Mouse (Mus musculus): Measurements from ENCODE around the gene Gpbar1. TPM values are rescaled to one million over a fixed set of nuclear protein-coding genes. Genes with fewer than 3 reads are reported as not detected.
A peak's percentile ranks its signal among the peaks of the same experiment; 100 is the strongest.

The Gpbar1 gene
- polyA plus RNA-seq (2015; fragmentation: Nextera tagmentation; extraction: Ambion mirVana) = 0.42 TPM in 1 of 2 replicates, not detected in the other

DNA sequence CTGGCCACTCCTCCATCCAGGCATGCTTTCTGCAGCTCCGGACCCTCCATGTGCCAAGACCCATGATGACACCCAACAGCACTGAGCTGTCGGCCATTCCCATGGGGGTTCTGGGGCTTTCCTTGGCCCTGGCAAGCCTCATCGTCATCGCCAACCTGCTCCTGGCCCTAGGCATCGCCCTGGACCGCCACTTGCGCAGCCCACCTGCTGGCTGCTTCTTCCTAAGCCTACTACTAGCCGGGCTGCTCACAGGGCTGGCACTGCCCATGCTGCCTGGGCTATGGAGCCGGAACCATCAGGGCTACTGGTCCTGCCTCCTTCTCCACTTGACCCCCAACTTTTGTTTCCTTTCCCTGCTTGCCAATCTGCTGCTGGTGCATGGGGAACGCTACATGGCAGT, at the start of gene Gpbar1:
Gpbar1 (plus strand) TSS at position 13 of the 400 bp plus-strand sequence.
- no peak for ATAC-seq (ENCODE audit: low FRiP score)
- no peaks in the 10 kb centered on the region for H3K27me3 ChIP-seq
- peaks cover 47% of the 10 kb centered on the region for H3K36me3 ChIP-seq
- H3K4me3 ChIP-seq = no peak within 1 kb of the TSS
- no peaks in the 10 kb centered on the region for H3K9me3 ChIP-seq
- H3K4me1 ChIP-seq (replicated peaks) = peaks cover 19% of the 10 kb centered on the region
- H3K9ac ChIP-seq = no peak within 1 kb of the TSS
- WGBS = 92% methylated on average over 10 of the region's 10 CpGs
- no peak within 1 kb of the TSS for H3K27ac ChIP-seq
- H3K4me2 ChIP-seq = no peak within 1 kb of the TSS

DNA sequence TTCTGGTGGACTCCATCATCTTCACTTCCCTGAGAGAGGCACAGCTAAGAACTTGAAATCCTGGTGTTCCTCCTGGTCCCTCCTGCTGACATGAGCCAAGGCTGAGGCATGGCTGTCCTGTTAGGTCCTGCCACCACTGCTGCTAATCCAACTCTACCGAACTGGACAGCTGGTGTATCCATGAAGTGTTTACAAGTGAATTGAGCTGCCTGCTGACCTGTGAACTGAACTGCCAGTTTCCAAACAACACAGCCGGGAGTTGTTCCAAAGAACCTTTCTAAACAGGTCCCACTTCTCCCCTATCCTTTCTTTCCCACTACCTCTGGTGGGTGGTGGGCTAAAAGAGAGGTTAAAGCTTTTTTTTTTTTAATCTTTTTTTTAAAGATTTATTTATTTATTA, 48.4 kb upstream of the Gpbar1 start:
- H3K9me3 ChIP-seq = no peaks in the 10 kb centered on the region
- H3K36me3 ChIP-seq = no peaks in the 10 kb centered on the region
- ATAC-seq (ENCODE audit: low FRiP score) = no peak
- no peak overlapping the region for H3K4me3 ChIP-seq
- WGBS = 80% methylated on average over 2 of the region's 2 CpGs
- no peak overlapping the region for H3K4me2 ChIP-seq
- no peaks in the 10 kb centered on the region for H3K27me3 ChIP-seq
- H3K9ac ChIP-seq = no peak overlapping the region
- H3K27ac ChIP-seq = no peak overlapping the region
- H3K4me1 ChIP-seq (replicated peaks) = no peaks in the 10 kb centered on the region

DNA sequence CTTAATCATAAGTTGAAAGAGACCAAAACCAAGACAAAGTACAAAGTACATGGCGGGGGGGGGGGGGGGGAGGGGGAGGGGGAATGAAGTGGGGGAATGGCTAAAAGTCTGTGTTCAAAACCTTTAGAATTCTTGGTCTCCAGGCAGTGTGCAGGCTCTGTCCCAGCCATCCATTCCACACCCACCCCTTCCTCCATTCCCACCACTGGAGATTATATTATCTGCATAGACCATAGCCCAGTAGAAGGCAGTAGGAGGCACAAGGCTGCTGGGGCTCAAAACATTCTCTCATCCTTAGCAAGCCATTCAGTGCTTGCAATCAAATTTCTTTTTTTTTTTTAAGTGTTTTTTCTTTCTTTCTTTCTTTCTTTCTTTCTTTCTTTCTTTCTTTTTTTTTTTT, 47.4 kb upstream of the Gpbar1 start:
- Histone ChIP-seq H3K27ac (no peak overlapping the region), H3K4me3 (no peak overlapping the region), H3K9me3 (no peaks in the 10 kb centered on the region), H3K4me2 (no peak overlapping the region), H3K4me1 (replicated peaks) (no peaks in the 10 kb centered on the region), H3K36me3 (no peaks in the 10 kb centered on the region), H3K27me3 (no peaks in the 10 kb centered on the region), H3K9ac (no peak overlapping the region)
- ATAC-seq (ENCODE audit: low FRiP score) = no peak
- no CpG with 5 or more reads among the region's 1 CpGs for WGBS

DNA sequence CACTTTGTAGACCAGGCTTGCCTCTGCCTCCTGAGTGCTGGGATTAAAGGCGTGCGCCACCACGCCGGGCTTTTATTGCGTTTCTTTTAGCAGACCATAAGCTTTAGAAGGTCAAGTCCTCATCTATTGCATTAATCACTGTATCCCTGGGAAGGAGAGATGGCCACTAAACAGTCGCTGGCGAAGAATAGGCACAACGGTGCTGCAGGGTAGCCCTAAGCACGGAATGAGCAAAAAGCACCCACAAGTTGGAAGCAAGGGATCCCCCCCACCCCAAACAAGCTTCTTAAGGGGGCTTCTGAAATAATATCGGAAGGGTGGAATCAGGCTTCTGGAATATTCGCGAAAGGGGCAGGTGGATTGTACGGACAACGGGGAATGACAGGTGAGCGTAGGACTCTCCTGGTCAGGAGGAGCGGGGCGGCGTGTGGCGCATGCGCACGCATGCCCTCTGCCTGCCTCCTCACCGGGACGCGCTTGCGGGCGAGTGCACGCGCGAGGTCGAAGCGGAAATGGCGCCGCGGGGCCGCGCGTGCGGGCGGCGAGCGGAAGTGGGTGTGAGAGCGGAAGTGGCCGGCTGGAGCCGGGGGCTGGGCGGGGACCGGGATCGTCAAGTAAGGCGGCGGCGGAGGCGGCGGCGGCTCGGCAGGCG, 42.3 kb upstream of the Gpbar1 start, which contains the start of gene Arpc2:
Arpc2 (plus strand) TSS at position 147 of the 652 bp plus-strand sequence.
- peak; percentile 94 for ATAC-seq (ENCODE audit: low FRiP score)
- H3K9me3 ChIP-seq = no peaks in the 10 kb centered on the region
- H3K27me3 ChIP-seq = no peaks in the 10 kb centered on the region
- no peaks in the 10 kb centered on the region for H3K36me3 ChIP-seq
- WGBS = 2% methylated on average over 35 of the region's 55 CpGs
- peak within 1 kb of the TSS; percentile 99 for H3K9ac ChIP-seq
- peaks cover 40% of the 10 kb centered on the region for H3K4me1 ChIP-seq (replicated peaks)
- peak within 1 kb of the TSS; percentile 99 for H3K4me3 ChIP-seq
- H3K4me2 ChIP-seq = peak within 1 kb of the TSS; percentile 90
- H3K27ac ChIP-seq = peak within 1 kb of the TSS; percentile 94

DNA sequence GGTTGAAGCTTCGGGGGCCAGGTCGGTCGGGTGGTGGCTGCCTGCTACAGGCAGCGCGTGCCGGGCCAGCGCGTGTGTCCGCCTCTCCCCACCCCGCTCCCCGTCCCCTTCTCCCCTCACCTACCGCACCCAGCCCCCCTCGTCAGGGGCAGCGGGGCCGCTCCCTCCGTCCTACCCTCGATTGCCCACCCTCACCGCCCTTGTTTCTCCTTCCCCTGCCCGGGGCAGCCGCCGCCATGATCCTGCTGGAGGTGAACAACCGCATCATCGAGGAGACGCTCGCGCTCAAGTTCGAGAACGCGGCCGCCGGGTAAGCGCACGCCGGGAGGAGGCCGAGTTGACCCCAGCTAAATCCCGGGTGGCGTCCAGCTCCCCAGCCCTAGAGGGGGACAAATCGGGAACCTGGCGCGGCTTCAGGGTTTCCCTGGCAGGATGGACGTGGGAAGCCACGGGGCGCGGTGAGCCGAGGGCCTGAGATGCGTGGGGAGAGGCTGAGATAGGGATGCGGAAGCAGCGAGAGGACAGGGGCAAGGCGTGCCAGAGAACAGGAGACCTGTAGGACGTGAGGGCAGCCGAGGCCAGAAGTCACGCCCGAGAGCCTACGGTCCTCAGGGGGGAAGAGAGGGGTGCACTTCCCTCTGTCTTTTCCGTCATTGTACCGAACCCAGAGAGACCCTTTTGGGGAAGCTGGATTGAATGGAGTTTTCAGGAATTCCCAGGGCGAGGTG, 41.6 kb upstream of the Gpbar1 start:
- Histone ChIP-seq H3K4me3 (peak overlapping the region; percentile 99), H3K4me1 (replicated peaks) (peaks cover 42% of the 10 kb centered on the region), H3K27me3 (no peaks in the 10 kb centered on the region), H3K9me3 (no peaks in the 10 kb centered on the region), H3K9ac (peak overlapping the region; percentile 99), H3K27ac (peak overlapping the region; percentile 94), H3K4me2 (peak overlapping the region; percentile 90), H3K36me3 (no peaks in the 10 kb centered on the region)
- peak; percentile 85 for ATAC-seq (ENCODE audit: low FRiP score)
- 0% methylated on average over 45 of the region's 57 CpGs for WGBS

DNA sequence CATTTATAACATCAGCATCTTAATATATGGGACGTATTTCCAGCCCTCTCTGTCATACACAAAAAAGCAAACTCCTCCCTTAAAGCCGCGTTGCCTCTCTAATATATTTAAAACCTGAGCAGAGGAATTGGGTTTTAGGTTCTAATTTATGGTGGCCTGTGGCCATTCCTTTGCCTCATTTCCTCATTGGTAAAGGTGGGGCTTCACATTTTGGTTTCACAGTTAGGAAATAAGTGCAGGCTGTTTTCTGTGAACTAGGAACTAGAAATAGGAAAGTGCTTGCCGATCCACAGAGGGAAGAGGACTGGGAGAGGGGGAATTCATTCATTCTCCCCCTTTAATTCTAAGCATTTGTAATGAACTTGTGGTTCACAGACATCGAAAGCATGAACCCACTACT, 40.7 kb upstream of the Gpbar1 start:
- WGBS = 50% methylated on average over 5 of the region's 5 CpGs
- ATAC-seq (ENCODE audit: low FRiP score) = no peak
- peak overlapping the region; percentile 99 for H3K4me3 ChIP-seq
- H3K4me2 ChIP-seq = peak overlapping the region; percentile 90
- no peaks in the 10 kb centered on the region for H3K9me3 ChIP-seq
- no peaks in the 10 kb centered on the region for H3K36me3 ChIP-seq
- no peak overlapping the region for H3K27ac ChIP-seq
- H3K4me1 ChIP-seq (replicated peaks) = peaks cover 42% of the 10 kb centered on the region
- peak overlapping the region; percentile 99 for H3K9ac ChIP-seq
- H3K27me3 ChIP-seq = no peaks in the 10 kb centered on the region

DNA sequence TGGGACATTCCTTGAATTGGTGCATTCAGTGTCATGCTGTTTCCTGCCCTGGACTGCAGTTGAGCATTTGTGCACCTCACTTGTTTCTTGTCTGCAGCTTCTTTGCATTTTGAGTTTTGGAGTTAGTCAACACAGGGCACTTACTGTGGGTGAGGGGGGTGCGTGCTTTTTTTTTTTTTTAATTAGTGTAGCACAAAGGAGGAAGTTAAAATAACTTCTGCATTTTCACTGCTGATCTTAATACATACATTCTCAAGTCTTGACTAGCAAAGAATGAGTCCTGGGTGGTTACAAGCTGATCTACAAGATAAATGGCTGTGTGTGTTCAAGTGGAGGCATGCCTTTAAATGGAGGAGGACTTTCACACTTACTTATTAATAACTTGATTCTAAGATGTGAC, 40.2 kb upstream of the Gpbar1 start:
- Histone ChIP-seq H3K27me3 (no peaks in the 10 kb centered on the region), H3K36me3 (no peaks in the 10 kb centered on the region), H3K9ac (peak overlapping the region; percentile 99), H3K27ac (no peak overlapping the region), H3K4me2 (peak overlapping the region; percentile 90), H3K4me1 (replicated peaks) (peaks cover 42% of the 10 kb centered on the region), H3K4me3 (peak overlapping the region; percentile 99), H3K9me3 (no peaks in the 10 kb centered on the region)
- 73% methylated on average over 1 of the region's 1 CpGs for WGBS
- no peak for ATAC-seq (ENCODE audit: low FRiP score)

DNA sequence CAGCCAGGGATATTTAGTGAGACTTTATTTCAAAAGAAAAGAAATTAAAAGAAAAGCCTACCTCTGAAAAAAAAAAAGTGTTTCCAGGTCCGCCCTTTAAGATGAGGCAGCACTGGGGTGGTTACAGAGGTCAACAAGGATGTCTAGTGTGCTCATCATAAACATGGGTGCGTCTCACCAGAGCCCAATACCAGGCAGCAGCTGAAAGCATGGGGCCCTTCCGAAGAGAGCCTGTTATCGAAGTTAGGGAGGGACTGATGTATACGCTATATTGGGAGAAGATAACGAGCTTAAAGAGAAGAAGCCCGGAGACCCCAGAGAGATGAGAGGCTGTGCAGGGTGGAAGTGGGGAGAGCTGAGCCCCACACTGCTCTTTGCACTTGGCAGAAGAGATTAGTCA, 39.2 kb upstream of the Gpbar1 start:
- peaks cover 45% of the 10 kb centered on the region for H3K4me1 ChIP-seq (replicated peaks)
- H3K27ac ChIP-seq = no peak overlapping the region
- no peaks in the 10 kb centered on the region for H3K9me3 ChIP-seq
- H3K4me3 ChIP-seq = no peak overlapping the region
- peak overlapping the region; percentile 90; the same call in 1 of the 2 replicates for H3K4me2 ChIP-seq
- 79% methylated on average over 7 of the region's 7 CpGs for WGBS
- no peaks in the 10 kb centered on the region for H3K36me3 ChIP-seq
- no peak for ATAC-seq (ENCODE audit: low FRiP score)
- H3K9ac ChIP-seq = peak overlapping the region; percentile 53
- no peaks in the 10 kb centered on the region for H3K27me3 ChIP-seq

DNA sequence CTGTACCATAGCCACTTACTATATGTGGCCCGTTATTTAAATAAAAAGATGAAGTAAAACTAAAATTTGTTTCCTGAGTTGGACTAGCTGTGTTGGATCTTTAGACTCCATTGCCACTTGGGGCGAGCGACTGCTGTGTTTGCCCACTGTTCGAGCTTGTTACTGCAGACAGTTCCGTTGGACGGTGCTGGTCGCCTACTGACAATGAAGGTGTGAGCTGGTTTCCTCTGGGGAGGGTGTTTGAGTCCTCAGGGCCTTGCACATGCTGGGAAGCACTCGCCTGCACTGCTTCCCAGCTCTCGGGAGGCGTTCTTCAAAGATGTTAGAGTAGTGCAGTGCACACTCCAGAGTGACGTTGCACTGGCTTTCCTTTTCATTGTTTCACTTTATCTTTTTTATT, 38.7 kb upstream of the Gpbar1 start:
- Histone ChIP-seq H3K4me2 (peak overlapping the region; percentile 90), H3K36me3 (no peaks in the 10 kb centered on the region), H3K4me1 (replicated peaks) (peaks cover 48% of the 10 kb centered on the region), H3K4me3 (no peak overlapping the region), H3K27ac (no peak overlapping the region), H3K9me3 (no peaks in the 10 kb centered on the region), H3K9ac (peak overlapping the region; percentile 53), H3K27me3 (no peaks in the 10 kb centered on the region)
- 70% methylated on average over 11 of the region's 11 CpGs for WGBS
- no peak for ATAC-seq (ENCODE audit: low FRiP score)

DNA sequence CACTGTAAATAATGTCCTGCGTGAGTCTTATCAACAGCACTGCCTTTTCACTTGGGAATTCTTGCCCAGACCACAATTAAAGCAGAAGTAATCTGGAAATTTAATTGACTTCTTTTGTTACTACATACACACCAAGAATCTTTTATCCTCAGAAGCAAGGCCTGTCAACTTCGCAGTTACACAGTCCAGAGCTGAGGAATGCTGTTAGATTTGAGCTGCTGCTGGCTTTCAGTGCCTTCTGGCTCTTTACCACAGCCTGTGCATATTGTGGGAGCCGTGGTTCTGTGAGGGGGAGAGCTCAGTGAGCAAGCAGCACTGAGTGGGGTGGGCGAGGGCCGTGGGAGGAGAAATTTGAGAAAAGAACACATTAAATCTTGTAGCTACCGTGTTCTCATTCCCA, 38.0 kb upstream of the Gpbar1 start:
- no peak overlapping the region for H3K4me3 ChIP-seq
- 68% methylated on average over 6 of the region's 6 CpGs for WGBS
- H3K4me2 ChIP-seq = no peak overlapping the region
- H3K27ac ChIP-seq = peak overlapping the region; percentile 49
- H3K4me1 ChIP-seq (replicated peaks) = peaks cover 48% of the 10 kb centered on the region
- H3K36me3 ChIP-seq = no peaks in the 10 kb centered on the region
- no peaks in the 10 kb centered on the region for H3K9me3 ChIP-seq
- no peaks in the 10 kb centered on the region for H3K27me3 ChIP-seq
- ATAC-seq (ENCODE audit: low FRiP score) = no peak
- no peak overlapping the region for H3K9ac ChIP-seq

DNA sequence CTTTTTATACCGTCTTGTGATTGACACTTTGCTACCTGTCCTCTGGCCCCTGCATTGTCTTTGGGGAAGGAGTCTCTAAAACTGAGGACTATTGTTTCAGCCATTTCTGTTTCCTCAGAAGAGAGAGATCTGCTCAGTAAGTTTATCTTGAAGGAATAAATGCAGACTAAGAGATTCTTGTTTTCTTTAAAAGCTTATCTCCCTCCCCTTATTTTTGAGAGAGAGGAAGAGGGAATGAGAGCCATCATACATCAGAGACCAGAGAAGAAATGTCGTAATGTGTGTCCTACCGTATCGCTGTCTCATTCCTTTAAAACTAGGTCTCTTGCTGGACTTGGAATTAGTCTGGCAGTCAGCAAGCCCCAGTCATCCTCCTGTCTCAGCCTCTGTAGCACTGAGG, 37.5 kb upstream of the Gpbar1 start:
- H3K9me3 ChIP-seq = no peaks in the 10 kb centered on the region
- WGBS = 82% methylated on average over 4 of the region's 4 CpGs
- H3K4me3 ChIP-seq = no peak overlapping the region
- no peak overlapping the region for H3K27ac ChIP-seq
- H3K4me2 ChIP-seq = no peak overlapping the region
- ATAC-seq (ENCODE audit: low FRiP score) = no peak
- H3K27me3 ChIP-seq = no peaks in the 10 kb centered on the region
- H3K4me1 ChIP-seq (replicated peaks) = peaks cover 48% of the 10 kb centered on the region
- H3K9ac ChIP-seq = no peak overlapping the region
- no peaks in the 10 kb centered on the region for H3K36me3 ChIP-seq

DNA sequence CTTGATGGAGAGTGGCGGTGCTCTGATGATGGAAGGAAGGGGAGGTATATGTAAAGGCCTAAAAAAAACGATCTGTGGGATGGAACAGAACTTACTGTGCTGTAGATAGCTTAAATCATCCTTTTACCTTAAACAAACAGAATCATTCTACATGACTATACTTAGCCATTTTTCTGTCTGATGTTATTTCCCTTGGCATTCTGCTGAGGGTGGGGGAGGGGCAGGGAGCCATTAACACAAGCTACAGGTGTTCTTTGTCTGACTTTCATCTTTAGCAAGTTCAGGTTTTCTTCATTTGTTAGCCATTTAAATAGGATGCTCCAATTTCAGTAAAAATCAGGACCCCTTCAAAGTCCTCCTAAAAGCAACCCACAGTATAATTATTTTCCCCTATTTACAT, 32.8 kb upstream of the Gpbar1 start:
- WGBS = 84% methylated on average over 2 of the region's 2 CpGs
- H3K9me3 ChIP-seq = no peaks in the 10 kb centered on the region
- H3K27me3 ChIP-seq = no peaks in the 10 kb centered on the region
- no peak overlapping the region for H3K9ac ChIP-seq
- H3K4me3 ChIP-seq = no peak overlapping the region
- H3K36me3 ChIP-seq = peaks cover 24% of the 10 kb centered on the region
- no peak for ATAC-seq (ENCODE audit: low FRiP score)
- H3K4me1 ChIP-seq (replicated peaks) = peaks cover 13% of the 10 kb centered on the region
- H3K27ac ChIP-seq = no peak overlapping the region
- no peak overlapping the region for H3K4me2 ChIP-seq

DNA sequence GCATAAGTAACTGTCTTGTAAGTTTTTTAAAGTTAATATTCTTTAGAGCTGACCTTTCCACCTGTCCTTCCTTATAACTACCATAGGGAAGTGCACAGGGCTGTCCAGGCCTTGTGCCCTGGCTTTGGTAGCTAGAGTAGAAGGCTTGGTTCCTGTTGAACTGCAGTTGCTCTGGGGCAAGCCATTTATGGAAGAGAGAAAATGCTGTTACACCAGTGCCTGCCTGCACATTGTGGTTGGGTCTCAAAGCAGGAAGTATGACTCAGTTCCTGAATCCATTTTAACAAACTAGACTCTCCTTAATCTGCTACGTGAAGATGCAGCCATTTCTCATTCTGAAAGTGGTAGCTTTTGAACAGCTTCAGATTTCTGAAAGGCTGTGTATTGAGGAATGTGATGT, 29.6 kb upstream of the Gpbar1 start:
- 0 out of 2 replicates have a peak, but pooled peaks cover 6% of the 10 kb centered on the region for H3K4me1 ChIP-seq (replicated peaks)
- no peak overlapping the region for H3K27ac ChIP-seq
- H3K9me3 ChIP-seq = no peaks in the 10 kb centered on the region
- no peaks in the 10 kb centered on the region for H3K27me3 ChIP-seq
- no peak overlapping the region for H3K4me2 ChIP-seq
- peaks cover 54% of the 10 kb centered on the region for H3K36me3 ChIP-seq
- no peak overlapping the region for H3K9ac ChIP-seq
- no peak for ATAC-seq (ENCODE audit: low FRiP score)
- H3K4me3 ChIP-seq = no peak overlapping the region
- 88% methylated on average over 1 of the region's 1 CpGs for WGBS
